Mouse (Mus musculus) olfactory bulb, adult 2 months (tissue): ENCODE data around the gene Smim10l1.
A peak's percentile ranks its signal among the peaks of the same experiment; 100 is the strongest.

ENCODE experiments used
- CTCF ChIP-seq: fragments of 200-500 bp; IDR thresholded peaks from 2 replicates; pipeline ENCODE4 v1.5.1; 2012; ENCODE audit warnings: low read depth, mild to moderate bottlenecking, low read length, moderate library complexity; ENCODE audit not compliant: insufficient read depth
- POLR2A ChIP-seq: fragments of 200-500 bp; IDR thresholded peaks from 2 replicates; pipeline ENCODE4 v1.6.1; 2012; ENCODE audit warnings: mild to moderate bottlenecking, low read depth, low read length, moderate library complexity; ENCODE audit not compliant: insufficient read depth

GRCm38 (mm10) chr6:133104922-133105859, 482 bp downstream of the Smim10l1 start:
- TF ChIP-seq CTCF (no peak), POLR2A (peak; percentile 78)
